Mouse (Mus musculus) embryo, embryonic 10.5 days (tissue): Measurements from ENCODE around the gene Ube2g1.
"Not testable (repeated sequence)": the region's sequence is repeated elsewhere in the genome, so short reads cannot be mapped to it uniquely, and the experiment has no call there.

ENCODE experiments used
- DNase-seq: peaks from one replicate; pipeline ENCODE4 v3.0.0-alpha.2; 2015; ENCODE audit warnings: low spot score

Gene Ube2g1

GRCm38 (mm10) chr11:72695025-72695424 is 87.9 kb downstream of the Ube2g1 start:
- no peak for DNase-seq

- DNase-seq = no peak
These were observed 89.4 kb downstream of the Ube2g1 start for GRCm38 (mm10) chr11:72696368-72696971.

GRCm38 (mm10) chr11:72697323-72697722 is 90.2 kb downstream of the Ube2g1 start:
- no peak for DNase-seq

GRCm38 (mm10) chr11:72705111-72705510 is 98.0 kb downstream of the Ube2g1 start:
- DNase-seq = not testable (repeated sequence)

- DNase-seq = no peak
These were observed 105.6 kb downstream of the Ube2g1 start for GRCm38 (mm10) chr11:72712721-72713120.

- no peak for DNase-seq
These were observed 111.1 kb downstream of the Ube2g1 start for GRCm38 (mm10) chr11:72718161-72718560.

- DNase-seq = no peak
These were observed 116.1 kb downstream of the Ube2g1 start for GRCm38 (mm10) chr11:72723165-72723564.

- peak; percentile 21 for DNase-seq
These were observed 116.8 kb downstream of the Ube2g1 start for GRCm38 (mm10) chr11:72723871-72724270.

- peak; percentile 21 for DNase-seq
These were observed 118.9 kb downstream of the Ube2g1 start for GRCm38 (mm10) chr11:72726023-72726422.

GRCm38 (mm10) chr11:72733736-72734135 is 126.7 kb downstream of the Ube2g1 start:
- DNase-seq = no peak

GRCm38 (mm10) chr11:72734840-72735518 is 127.9 kb downstream of the Ube2g1 start:
- DNase-seq = no peak

GRCm38 (mm10) chr11:72735519-72735860 is 128.4 kb downstream of the Ube2g1 start:
- no peak for DNase-seq
